Mouse (Mus musculus): Measurements from ENCODE around the gene Sema6d. TPM values are rescaled to one million over a fixed set of nuclear protein-coding genes. Genes with fewer than 3 reads are reported as not detected.

Gene Sema6d
- total RNA-seq, 4 experiments from 2014 or later: 53.5 to 59.6 (median 57.7) TPM

- no peak for DNase-seq (ENCODE audit: low spot score in 2 of 2)
Measured at GRCm38 (mm10) chr2:124397304-124397703, 307.5 kb downstream of the Sema6d start.

- no peak for DNase-seq (ENCODE audit: low spot score in 2 of 2)
Measured at GRCm38 (mm10) chr2:124399611-124400010, 309.8 kb downstream of the Sema6d start.

GRCm38 (mm10) chr2:124401727-124402380 lies 312.1 kb downstream of the Sema6d start:
- no peak for DNase-seq (ENCODE audit: low spot score in 2 of 2)

- DNase-seq (ENCODE audit: low spot score in 2 of 2): no peak
Measured at GRCm38 (mm10) chr2:124403571-124403970, 313.8 kb downstream of the Sema6d start.

GRCm38 (mm10) chr2:124403981-124404380 lies 314.2 kb downstream of the Sema6d start:
- no peak for DNase-seq (ENCODE audit: low spot score in 2 of 2)

GRCm38 (mm10) chr2:124404631-124405562 lies 315.1 kb downstream of the Sema6d start:
- no peak for DNase-seq (ENCODE audit: low spot score in 2 of 2)

GRCm38 (mm10) chr2:124408956-124409355 lies 319.2 kb downstream of the Sema6d start:
- no peak for DNase-seq (ENCODE audit: low spot score in 2 of 2)

GRCm38 (mm10) chr2:124416730-124417129 lies 327.0 kb downstream of the Sema6d start:
- no peak for DNase-seq (ENCODE audit: low spot score in 2 of 2)

GRCm38 (mm10) chr2:124418319-124418718 lies 328.6 kb downstream of the Sema6d start:
- DNase-seq (ENCODE audit: low spot score in 2 of 2): no peak

GRCm38 (mm10) chr2:124420170-124420825 lies 330.5 kb downstream of the Sema6d start:
- DNase-seq (ENCODE audit: low spot score in 2 of 2): no peak

GRCm38 (mm10) chr2:124429744-124430143 lies 340.0 kb downstream of the Sema6d start:
- DNase-seq (ENCODE audit: low spot score in 2 of 2): no peak

- no peak for DNase-seq (ENCODE audit: low spot score in 2 of 2)
Measured at GRCm38 (mm10) chr2:124430708-124431107, 340.9 kb downstream of the Sema6d start.

GRCm38 (mm10) chr2:124435382-124436002 lies 345.7 kb downstream of the Sema6d start:
- DNase-seq (ENCODE audit: low spot score in 2 of 2): no peak

GRCm38 (mm10) chr2:124436704-124437103 lies 346.9 kb downstream of the Sema6d start:
- DNase-seq (ENCODE audit: low spot score in 2 of 2): no peak

- no peak for DNase-seq (ENCODE audit: low spot score in 2 of 2)
Measured at GRCm38 (mm10) chr2:124444199-124444598, 354.4 kb downstream of the Sema6d start.

GRCm38 (mm10) chr2:124455881-124456280 lies 366.1 kb downstream of the Sema6d start:
- no peak for DNase-seq (ENCODE audit: low spot score in 2 of 2)

GRCm38 (mm10) chr2:124456999-124457398 lies 367.2 kb downstream of the Sema6d start:
- DNase-seq (ENCODE audit: low spot score in 2 of 2): no peak

- DNase-seq (ENCODE audit: low spot score in 2 of 2): no peak
Measured at GRCm38 (mm10) chr2:124458028-124458427, 368.3 kb downstream of the Sema6d start.

- no peak for DNase-seq (ENCODE audit: low spot score in 2 of 2)
Measured at GRCm38 (mm10) chr2:124460956-124461355, 371.2 kb downstream of the Sema6d start.

- DNase-seq (ENCODE audit: low spot score in 2 of 2): no peak
Measured at GRCm38 (mm10) chr2:124461378-124461851, 371.6 kb downstream of the Sema6d start.
